Mouse (Mus musculus): ENCODE measurements around the gene Olfr1201. TPM values are rescaled to one million over a fixed set of nuclear protein-coding genes. Genes with fewer than 3 reads are reported as not detected.

Gene Olfr1201
- polyA plus RNA-seq (2014; fragmentation: Nextera tagmentation; extraction: Ambion mirVana), result not detected in 2 replicates

- ATAC-seq (ENCODE audit: low read depth), result no peak
- Histone ChIP-seq H3K9ac (replicated peaks; ENCODE audit: low read depth, low read length) (no peak within 1 kb of the TSS), H3K4me3 (ENCODE audit: low read depth, low read length) (no peak within 1 kb of the TSS), H3K4me1 (ENCODE audit: control insufficient read depth, insufficient read depth, low read length) (no peaks in the 10 kb centered on the region), H3K9me3 (ENCODE audit: control insufficient read depth, low read length) (no peaks in the 10 kb centered on the region), H3K4me2 (ENCODE audit: low read depth, low read length) (no peak within 1 kb of the TSS), H3K36me3 (ENCODE audit: control insufficient read depth, insufficient read depth, low read length) (no peaks in the 10 kb centered on the region), H3K27ac (ENCODE audit: low read depth, low read length) (no peak within 1 kb of the TSS), H3K27me3 (ENCODE audit: control insufficient read depth, insufficient read depth, low read length) (no peaks in the 10 kb centered on the region)
- WGBS, result 91% methylated on average over 6 of the region's 6 CpGs
Observed at GRCm38 (mm10) chr2:88792736-88793135, at the start of gene Olfr1201. TSS of gene Olfr1201 (plus strand) at chr2:88793036.

GRCm38 (mm10) chr2:88743379-88743778 lies 49.5 kb upstream of the Olfr1201 start:
- no peak for ATAC-seq (ENCODE audit: low read depth)
- Histone ChIP-seq H3K36me3 (ENCODE audit: control insufficient read depth, insufficient read depth, low read length) (no peaks in the 10 kb centered on the region), H3K4me2 (ENCODE audit: low read depth, low read length) (no peak overlapping the region), H3K9ac (replicated peaks; ENCODE audit: low read depth, low read length) (no peak overlapping the region), H3K9me3 (ENCODE audit: control insufficient read depth, low read length) (no peaks in the 10 kb centered on the region), H3K4me3 (ENCODE audit: low read depth, low read length) (no peak overlapping the region), H3K27me3 (ENCODE audit: control insufficient read depth, insufficient read depth, low read length) (no peaks in the 10 kb centered on the region), H3K27ac (ENCODE audit: low read depth, low read length) (no peak overlapping the region), H3K4me1 (ENCODE audit: control insufficient read depth, insufficient read depth, low read length) (no peaks in the 10 kb centered on the region)
- WGBS, result 80% methylated on average over 3 of the region's 3 CpGs

- H3K36me3 ChIP-seq (ENCODE audit: control insufficient read depth, insufficient read depth, low read length), result no peaks in the 10 kb centered on the region
- no peaks in the 10 kb centered on the region for H3K9me3 ChIP-seq (ENCODE audit: control insufficient read depth, low read length)
Observed at GRCm38 (mm10) chr2:88751270-88751669, 41.6 kb upstream of the Olfr1201 start, which contains the start of gene Olfr1198. TSS of gene Olfr1198 (minus strand) at chr2:88751370.

GRCm38 (mm10) chr2:88760369-88760768 lies 32.5 kb upstream of the Olfr1201 start, which contains the start of gene Olfr1199:
TSS of gene Olfr1199 (minus strand) at chr2:88760469.
- H3K36me3 ChIP-seq (ENCODE audit: control insufficient read depth, insufficient read depth, low read length), result no peaks in the 10 kb centered on the region
- no peak within 1 kb of the TSS for H3K4me3 ChIP-seq (ENCODE audit: low read depth, low read length)
- H3K27me3 ChIP-seq (ENCODE audit: control insufficient read depth, insufficient read depth, low read length), result no peaks in the 10 kb centered on the region
- no peak within 1 kb of the TSS for H3K27ac ChIP-seq (ENCODE audit: low read depth, low read length)
- H3K4me2 ChIP-seq (ENCODE audit: low read depth, low read length), result no peak within 1 kb of the TSS
- H3K9ac ChIP-seq (replicated peaks; ENCODE audit: low read depth, low read length), result no peak within 1 kb of the TSS
- 92% methylated on average over 2 of the region's 2 CpGs for WGBS
- no peaks in the 10 kb centered on the region for H3K4me1 ChIP-seq (ENCODE audit: control insufficient read depth, insufficient read depth, low read length)
- ATAC-seq (ENCODE audit: low read depth), result no peak
- H3K9me3 ChIP-seq (ENCODE audit: control insufficient read depth, low read length), result no peaks in the 10 kb centered on the region

More at GRCm38 (mm10) chr2:88751270-88751669, 41.6 kb upstream of the Olfr1201 start, which contains the start of gene Olfr1198:
- Histone ChIP-seq H3K9ac (replicated peaks; ENCODE audit: low read depth, low read length) (no peak within 1 kb of the TSS), H3K27ac (ENCODE audit: low read depth, low read length) (no peak within 1 kb of the TSS), H3K4me1 (ENCODE audit: control insufficient read depth, insufficient read depth, low read length) (no peaks in the 10 kb centered on the region), H3K4me2 (ENCODE audit: low read depth, low read length) (no peak within 1 kb of the TSS), H3K4me3 (ENCODE audit: low read depth, low read length) (no peak within 1 kb of the TSS), H3K27me3 (ENCODE audit: control insufficient read depth, insufficient read depth, low read length) (no peaks in the 10 kb centered on the region)
- ATAC-seq (ENCODE audit: low read depth), result no peak
- 97% methylated on average over 2 of the region's 2 CpGs for whole genome bisulfite sequencing

- Histone ChIP-seq H3K4me1 (ENCODE audit: control insufficient read depth, insufficient read depth, low read length) (no peaks in the 10 kb centered on the region), H3K4me3 (ENCODE audit: low read depth, low read length) (no peak within 1 kb of the TSS), H3K9me3 (ENCODE audit: control insufficient read depth, low read length) (no peaks in the 10 kb centered on the region), H3K36me3 (ENCODE audit: control insufficient read depth, insufficient read depth, low read length) (no peaks in the 10 kb centered on the region), H3K9ac (replicated peaks; ENCODE audit: low read depth, low read length) (no peak within 1 kb of the TSS), H3K27me3 (ENCODE audit: control insufficient read depth, insufficient read depth, low read length) (no peaks in the 10 kb centered on the region), H3K4me2 (ENCODE audit: low read depth, low read length) (no peak within 1 kb of the TSS), H3K27ac (ENCODE audit: low read depth, low read length) (no peak within 1 kb of the TSS)
- WGBS, result 89% methylated on average over 2 of the region's 2 CpGs
- ATAC-seq (ENCODE audit: low read depth), result no peak
Observed at GRCm38 (mm10) chr2:88770388-88770787, 22.4 kb upstream of the Olfr1201 start, which contains the start of gene Olfr1200. TSS of gene Olfr1200 (minus strand) at chr2:88770488.

GRCm38 (mm10) chr2:88814196-88814595 lies 21.4 kb downstream of the Olfr1201 start, which contains the start of gene Olfr1202:
TSS of gene Olfr1202 (plus strand) at chr2:88814496.
- Histone ChIP-seq H3K9me3 (ENCODE audit: control insufficient read depth, low read length) (no peaks in the 10 kb centered on the region), H3K27ac (ENCODE audit: low read depth, low read length) (no peak within 1 kb of the TSS), H3K4me2 (ENCODE audit: low read depth, low read length) (no peak within 1 kb of the TSS), H3K27me3 (ENCODE audit: control insufficient read depth, insufficient read depth, low read length) (no peaks in the 10 kb centered on the region), H3K36me3 (ENCODE audit: control insufficient read depth, insufficient read depth, low read length) (no peaks in the 10 kb centered on the region), H3K4me3 (ENCODE audit: low read depth, low read length) (no peak within 1 kb of the TSS), H3K9ac (replicated peaks; ENCODE audit: low read depth, low read length) (no peak within 1 kb of the TSS), H3K4me1 (ENCODE audit: control insufficient read depth, insufficient read depth, low read length) (no peaks in the 10 kb centered on the region)
- no peak for ATAC-seq (ENCODE audit: low read depth)
- WGBS, result 93% methylated on average over 1 of the region's 1 CpGs

- Histone ChIP-seq H3K4me1 (ENCODE audit: control insufficient read depth, insufficient read depth, low read length) (no peaks in the 10 kb centered on the region), H3K36me3 (ENCODE audit: control insufficient read depth, insufficient read depth, low read length) (no peaks in the 10 kb centered on the region), H3K27ac (ENCODE audit: low read depth, low read length) (no peak within 1 kb of the TSS), H3K9ac (replicated peaks; ENCODE audit: low read depth, low read length) (no peak within 1 kb of the TSS), H3K9me3 (ENCODE audit: control insufficient read depth, low read length) (no peaks in the 10 kb centered on the region), H3K4me3 (ENCODE audit: low read depth, low read length) (no peak within 1 kb of the TSS), H3K4me2 (ENCODE audit: low read depth, low read length) (no peak within 1 kb of the TSS), H3K27me3 (ENCODE audit: control insufficient read depth, insufficient read depth, low read length) (no peaks in the 10 kb centered on the region)
- no peak for ATAC-seq (ENCODE audit: low read depth)
- WGBS, result 90% methylated on average over 2 of the region's 2 CpGs
Observed at GRCm38 (mm10) chr2:88829437-88829836, 36.6 kb downstream of the Olfr1201 start, which contains the start of gene Olfr1205. TSS of gene Olfr1205 (plus strand) at chr2:88829737.

- H3K36me3 ChIP-seq (ENCODE audit: control insufficient read depth, insufficient read depth, low read length), result no peaks in the 10 kb centered on the region
- no peaks in the 10 kb centered on the region for H3K4me1 ChIP-seq (ENCODE audit: control insufficient read depth, insufficient read depth, low read length)
- H3K27ac ChIP-seq (ENCODE audit: low read depth, low read length), result no peak overlapping the region
- 90% methylated on average over 2 of the region's 2 CpGs for WGBS
- H3K9me3 ChIP-seq (ENCODE audit: control insufficient read depth, low read length), result no peaks in the 10 kb centered on the region
- no peaks in the 10 kb centered on the region for H3K27me3 ChIP-seq (ENCODE audit: control insufficient read depth, insufficient read depth, low read length)
- no peak overlapping the region for H3K4me3 ChIP-seq (ENCODE audit: low read depth, low read length)
- H3K4me2 ChIP-seq (ENCODE audit: low read depth, low read length), result no peak overlapping the region
- H3K9ac ChIP-seq (replicated peaks; ENCODE audit: low read depth, low read length), result no peak overlapping the region
- no peak for ATAC-seq (ENCODE audit: low read depth)
Observed at GRCm38 (mm10) chr2:88838477-88838876, 45.6 kb downstream of the Olfr1201 start.
